Mouse (Mus musculus) MEL (cell line): ENCODE results near the gene Grik1.

Experiments used
- CTCF ChIP-seq, 3 experiments: IDR thresholded peaks in 2 of 3; conservative IDR thresholded peaks in 1 of 3; 2 replicates each; pipeline ENCODE4 v1.5.1; 2011 to 2012; ENCODE audit warnings: low read length in 3 of 3, low read depth in 2 of 3, mild to moderate bottlenecking in 2 of 3, improper control_type of control experiment in 1 of 3, inconsistent platforms in 1 of 3, mixed read lengths in 1 of 3, moderate library complexity in 1 of 3; ENCODE audit not compliant: control insufficient read depth in 1 of 3, insufficient read depth in 1 of 3, poor library complexity in 1 of 3, severe bottlenecking in 1 of 3
- EP300 ChIP-seq, 2 experiments: IDR thresholded peaks; 2 replicates each; pipeline ENCODE4 v1.6.1; 2011; ENCODE audit warnings: improper control_type of control experiment in 2 of 2, low read length in 2 of 2, low read depth in 1 of 2, mild to moderate bottlenecking in 1 of 2
- HCFC1 ChIP-seq: IDR thresholded peaks from 2 replicates; pipeline ENCODE4 v1.6.1; 2012; ENCODE audit warnings: low read depth, mild to moderate bottlenecking, inconsistent platforms, low read length, improper control_type of control experiment, moderate library complexity
- MAFK ChIP-seq: IDR thresholded peaks from 2 replicates; pipeline ENCODE4 v1.6.1; 2011; ENCODE audit warnings: low read depth, mild to moderate bottlenecking, low read length, improper control_type of control experiment, borderline replicate concordance
- POLR2AphosphoS5 ChIP-seq: IDR thresholded peaks from 2 replicates; pipeline ENCODE4 v1.6.1; 2012; ENCODE audit warnings: low read depth, borderline replicate concordance, mild to moderate bottlenecking, inconsistent platforms, low read length, moderate library complexity, mixed read lengths
- ZMIZ1 ChIP-seq: IDR thresholded peaks from 2 replicates; pipeline ENCODE4 v1.6.1; 2012; ENCODE audit warnings: low read depth, mild to moderate bottlenecking, inconsistent platforms, low read length, improper control_type of control experiment, moderate library complexity

GRCm38 (mm10) chr16:88111459-88111858 lies 178.6 kb downstream of the Grik1 start:
- TF ChIP-seq EP300 (IDR thresholded peaks at IDR 0.05; ENCODE audit: low read depth in 1 of 2, low read length in 2 of 2) (no peak), CTCF (IDR thresholded peaks at IDR 0.05 in 2 of 3, conservative IDR thresholded peaks at IDR 0.05 in 1 of 3; ENCODE audit: control insufficient read depth in 1 of 3, insufficient read depth in 1 of 3, low read depth in 2 of 3, low read length in 3 of 3, poor library complexity in 1 of 3, severe bottlenecking in 1 of 3) (no peak), POLR2AphosphoS5 (no peak), ZMIZ1 (no peak), HCFC1 (no peak), MAFK (no peak)
